Mouse (Mus musculus): ENCODE results near the gene Ing5. TPM values are rescaled to one million over a fixed set of nuclear protein-coding genes. Genes with fewer than 3 reads are reported as not detected.

The Ing5 gene
- polyA plus RNA-seq, 1 experiment from 2014 or later = 9.6 TPM

Other genes starting within 250 kb of the Ing5 start
- gene Stk25, start 145.3 kb upstream of the Ing5 start, polyA plus RNA-seq (2014; fragmentation: Nextera tagmentation; extraction: Ambion mirVana) = 357 and 370 TPM in 2 replicates
- 77.6 and 87.4 TPM in 2 replicates for gene Bok, start 118.3 kb upstream of the Ing5 start, polyA plus RNA-seq (2014; fragmentation: Nextera tagmentation; extraction: Ambion mirVana)
- gene Atg4b, start 52.5 kb upstream of the Ing5 start, polyA plus RNA-seq (2014; fragmentation: Nextera tagmentation; extraction: Ambion mirVana) = 101 and 102 TPM in 2 replicates
- gene Thap4, start 49.1 kb upstream of the Ing5 start, polyA plus RNA-seq (2014; fragmentation: Nextera tagmentation; extraction: Ambion mirVana) = 39.2 and 46.3 TPM in 2 replicates
- gene Dtymk, start 2.0 kb upstream of the Ing5 start, polyA plus RNA-seq (2014; fragmentation: Nextera tagmentation; extraction: Ambion mirVana) = 143 and 144 TPM in 2 replicates
- 10.5 and 11.5 TPM in 2 replicates for gene D2hgdh, start 20.9 kb downstream of the Ing5 start, polyA plus RNA-seq (2014; fragmentation: Nextera tagmentation; extraction: Ambion mirVana)
- gene Gal3st2, start 57.3 kb downstream of the Ing5 start, polyA plus RNA-seq (2014; fragmentation: Nextera tagmentation; extraction: Ambion mirVana) = 0.24 TPM in 1 of 2 replicates, not detected in the other
- not detected in 2 replicates for gene Gal3st2b, start 114.3 kb downstream of the Ing5 start, polyA plus RNA-seq (2014; fragmentation: Nextera tagmentation; extraction: Ambion mirVana)
- gene Gal3st2c, start 186.5 kb downstream of the Ing5 start, polyA plus RNA-seq (2014; fragmentation: Nextera tagmentation; extraction: Ambion mirVana) = not detected in 2 replicates
- not detected in 2 replicates for gene Neu4, start 216.5 kb downstream of the Ing5 start, polyA plus RNA-seq (2014; fragmentation: Nextera tagmentation; extraction: Ambion mirVana)
- 0.14 TPM in 1 of 2 replicates, not detected in the other for gene Pdcd1, start 248.6 kb downstream of the Ing5 start, polyA plus RNA-seq (2014; fragmentation: Nextera tagmentation; extraction: Ambion mirVana)

Data from midbrain, embryonic 14.5 days (tissue).